Mouse (Mus musculus) gastrocnemius, adult 2 months (tissue): ENCODE results near the gene Itpr1. TPM values are rescaled to one million over a fixed set of nuclear protein-coding genes. Genes with fewer than 3 reads are reported as not detected.

ENCODE experiments used
- DNase-seq: peaks from one replicate; pipeline ENCODE4 v3.0.0; 2022
- H3K27ac ChIP-seq: fragments of 200-600 bp; 2 replicates; pipeline ENCODE4 v1.8.1; 2022; ENCODE audit warnings: mild to moderate bottlenecking
- H3K4me3 ChIP-seq: fragments of 200-600 bp; 2 replicates; pipeline ENCODE4 v1.8.1; 2022; ENCODE audit warnings: mild to moderate bottlenecking, moderate library complexity
- CTCF ChIP-seq: fragments of 200-600 bp; IDR thresholded peaks from 2 replicates; pipeline ENCODE4 v1.8.1; 2022; ENCODE audit warnings: antibody characterized with exemption, mild to moderate bottlenecking, moderate library complexity
- intact Hi-C: fragments of 180-260 bp; cut with DNase I; formaldehyde crosslinking; loops from one replicate; pipeline ENCODE4 v1.15.1; 2025
- total RNA-seq, 2 experiments: library from RNA; stranded (reverse); gene quantifications; 2 replicates each; pipeline ENCODE4 v1.2.3; 2021

The Itpr1 gene
- total RNA-seq, 2 experiments from 2014 or later, result 14.1 to 21.3 TPM

- H3K27ac ChIP-seq, result peak overlapping the region; percentile 85
These were observed 94.2 kb downstream of the Itpr1 start for GRCm38 (mm10) chr6:108306910-108307584.

DNA sequence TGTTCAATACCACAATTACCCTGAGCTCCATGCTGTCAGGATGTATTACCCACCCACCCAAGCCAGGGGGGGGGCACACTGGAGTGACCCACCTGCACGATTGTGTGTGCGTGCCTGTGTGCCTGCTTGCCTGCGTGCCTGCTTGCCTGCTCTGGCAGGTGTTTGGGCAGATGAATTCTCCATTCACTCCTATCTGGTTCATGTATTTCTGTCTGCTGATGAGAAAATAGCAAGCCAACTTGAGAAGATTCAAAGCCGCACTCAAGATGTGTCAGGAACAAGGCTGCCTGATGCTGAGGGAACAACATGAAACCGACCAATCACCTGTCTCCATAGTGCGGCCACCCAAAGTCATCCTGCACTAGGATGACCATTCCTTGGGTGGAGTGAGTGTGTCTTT lies 94.9 kb downstream of the Itpr1 start:
- no peak for TF ChIP-seq CTCF
- no peak for DNase-seq
- intact Hi-C loops, result loop anchor here (5.0 kb wide), 1 partner anchor 95 kb away; the partner anchor contains the start of gene Itpr1
- Histone ChIP-seq H3K27ac (peak overlapping the region; percentile 85), H3K4me3 (no peak overlapping the region)

More at GRCm38 (mm10) chr6:108306910-108307584, 94.2 kb downstream of the Itpr1 start:
- H3K4me3 ChIP-seq, result peak overlapping the region; percentile 73
- no peak for TF ChIP-seq CTCF
- DNase-seq, result no peak
- intact Hi-C loops, result loop anchor here (5.0 kb wide), 1 partner anchor 95 kb away; the partner anchor contains the start of gene Itpr1

GRCm38 (mm10) chr6:108309391-108310182 lies 96.7 kb downstream of the Itpr1 start:
- H3K4me3 ChIP-seq, result no peak overlapping the region
- intact Hi-C loops, result loop anchor here (5.0 kb wide), 1 partner anchor 97 kb away; the partner anchor contains the start of gene Itpr1
- H3K27ac ChIP-seq, result no peak overlapping the region
- no peak for DNase-seq
- TF ChIP-seq CTCF, result no peak

DNA sequence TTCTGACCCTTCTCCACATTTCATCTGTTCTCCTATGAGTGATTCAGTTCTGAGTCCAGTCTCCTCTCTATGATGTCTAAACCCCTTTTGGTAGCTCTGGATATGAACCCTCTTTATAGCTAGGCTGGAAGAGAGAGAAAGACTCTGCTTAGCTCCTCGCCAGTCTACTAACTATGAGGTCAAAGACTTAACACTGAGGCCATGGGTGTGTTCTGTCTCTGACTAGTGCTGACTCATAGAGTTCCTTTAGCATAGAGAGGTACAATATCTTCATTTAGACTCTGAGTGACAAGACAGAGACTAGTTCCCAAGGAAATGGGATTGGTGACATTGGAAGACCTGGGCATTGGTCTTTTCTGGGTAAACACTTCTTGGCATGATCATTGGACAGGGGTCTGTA lies 100.2 kb downstream of the Itpr1 start:
- no peak for DNase-seq
- H3K4me3 ChIP-seq, result no peak overlapping the region
- intact Hi-C loops, result no loop called here
- no peak for TF ChIP-seq CTCF
- no peak overlapping the region for H3K27ac ChIP-seq

GRCm38 (mm10) chr6:108313997-108314396 lies 101.1 kb downstream of the Itpr1 start:
- TF ChIP-seq CTCF, result no peak
- intact Hi-C loops, result no loop called here
- no peak for DNase-seq
- Histone ChIP-seq H3K4me3 (no peak overlapping the region), H3K27ac (no peak overlapping the region)

DNA sequence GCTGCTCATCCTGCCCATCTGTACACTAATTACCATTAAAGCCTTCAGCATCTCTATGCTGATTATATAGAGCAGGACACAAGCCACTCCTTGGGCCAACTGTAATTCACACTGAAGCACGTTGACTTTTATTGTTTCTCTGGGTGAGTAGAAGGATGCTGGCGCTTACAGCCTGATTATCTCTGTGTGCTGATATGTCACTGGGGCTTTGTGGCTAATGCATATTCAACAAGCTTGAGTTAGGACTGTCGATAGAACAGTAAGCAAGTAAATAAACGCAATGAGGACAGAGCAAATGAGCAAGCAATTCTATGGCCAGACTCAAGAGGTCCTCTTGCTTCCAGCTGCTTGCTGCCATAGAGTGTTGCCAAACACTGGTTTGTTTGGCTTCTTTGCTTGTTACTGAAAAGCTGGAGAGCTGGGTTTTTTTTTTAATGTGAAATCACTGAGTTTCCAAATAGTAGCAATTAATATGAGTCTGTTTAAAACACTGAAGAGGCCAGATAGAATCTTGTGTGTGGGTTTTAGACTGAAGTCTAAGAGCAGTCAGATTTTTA lies 103.5 kb downstream of the Itpr1 start:
- DNase-seq, result no peak
- no peak for TF ChIP-seq CTCF
- intact Hi-C loops, result no loop called here

DNA sequence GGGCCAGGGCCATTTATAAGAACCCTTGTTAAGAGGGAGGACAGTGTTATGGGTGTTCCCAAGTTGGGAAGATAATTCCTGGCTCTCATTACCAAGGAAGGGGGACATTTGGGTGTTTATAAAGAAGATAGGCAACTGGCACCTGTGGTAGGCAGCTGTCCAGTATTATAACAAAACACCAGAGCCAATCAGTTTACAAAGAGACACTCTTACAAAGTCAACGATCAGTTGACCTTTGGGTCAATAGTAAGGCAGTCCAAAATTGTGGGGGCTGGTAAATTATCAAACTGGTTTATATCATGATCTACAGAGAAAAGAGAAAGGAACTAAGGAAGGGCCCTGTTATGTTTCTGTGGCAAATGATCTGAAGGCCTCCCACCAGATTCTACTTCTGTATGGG lies 104.1 kb downstream of the Itpr1 start:
- DNase-seq, result no peak

More for the DNA sequence above, 103.5 kb downstream of the Itpr1 start:
- no peak overlapping the region for H3K27ac ChIP-seq
- no peak overlapping the region for H3K4me3 ChIP-seq

GRCm38 (mm10) chr6:108321653-108322052 lies 108.8 kb downstream of the Itpr1 start:
- no peak for TF ChIP-seq CTCF
- DNase-seq, result no peak
- H3K27ac ChIP-seq, result no peak overlapping the region
- intact Hi-C loops, result loop anchor here (10.0 kb wide), 1 partner anchor 253 kb away; no protein-coding TSS in a partner anchor
- H3K4me3 ChIP-seq, result no peak overlapping the region

More for the DNA sequence above, 104.1 kb downstream of the Itpr1 start:
- intact Hi-C loops, result no loop called here
- H3K4me3 ChIP-seq, result no peak overlapping the region
- no peak for TF ChIP-seq CTCF
- H3K27ac ChIP-seq, result no peak overlapping the region

DNA sequence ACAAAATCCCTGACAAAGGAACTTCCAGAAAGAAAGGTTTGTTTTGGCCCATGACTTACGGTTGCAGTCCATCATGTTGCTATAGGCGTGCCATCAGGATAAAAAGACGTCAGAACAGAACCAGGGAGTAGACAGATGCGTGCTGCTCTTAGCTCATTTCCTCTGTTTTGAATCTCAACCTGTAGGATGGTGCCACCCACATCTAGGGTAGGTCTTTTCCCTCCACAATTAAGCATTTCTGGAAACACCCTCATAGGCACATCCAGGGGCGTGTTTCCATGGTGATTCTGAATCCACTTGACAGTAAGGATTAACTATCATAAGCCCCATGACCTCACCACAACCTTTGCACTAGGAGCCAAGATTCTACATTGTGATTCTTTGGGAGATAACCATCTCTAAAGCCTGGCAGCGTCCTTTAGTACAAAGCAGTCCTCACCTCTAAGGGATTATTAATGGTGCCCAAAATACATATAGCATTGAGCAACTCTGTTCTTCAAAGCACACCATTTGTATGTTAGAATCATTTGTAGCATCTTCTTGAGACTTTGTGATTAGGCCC lies 111.6 kb downstream of the Itpr1 start:
- DNase-seq, result no peak
- no peak for TF ChIP-seq CTCF
- intact Hi-C loops, result loop anchor here (10.0 kb wide), 1 partner anchor 250 kb away; no protein-coding TSS in a partner anchor
- Histone ChIP-seq H3K27ac (no peak overlapping the region), H3K4me3 (no peak overlapping the region)

GRCm38 (mm10) chr6:108325400-108325799 lies 112.5 kb downstream of the Itpr1 start:
- no peak for DNase-seq
- TF ChIP-seq CTCF, result no peak
- H3K4me3 ChIP-seq, result no peak overlapping the region
- intact Hi-C loops, result loop anchor here (10.0 kb wide), 1 partner anchor 249 kb away; no protein-coding TSS in a partner anchor
- H3K27ac ChIP-seq, result no peak overlapping the region

GRCm38 (mm10) chr6:108325948-108326411 lies 113.1 kb downstream of the Itpr1 start:
- peak overlapping the region; percentile 66 for H3K27ac ChIP-seq
- no peak for TF ChIP-seq CTCF
- intact Hi-C loops, result loop anchor here (10.0 kb wide), 1 partner anchor 249 kb away; no protein-coding TSS in a partner anchor
- DNase-seq, result no peak
- H3K4me3 ChIP-seq, result no peak overlapping the region

DNA sequence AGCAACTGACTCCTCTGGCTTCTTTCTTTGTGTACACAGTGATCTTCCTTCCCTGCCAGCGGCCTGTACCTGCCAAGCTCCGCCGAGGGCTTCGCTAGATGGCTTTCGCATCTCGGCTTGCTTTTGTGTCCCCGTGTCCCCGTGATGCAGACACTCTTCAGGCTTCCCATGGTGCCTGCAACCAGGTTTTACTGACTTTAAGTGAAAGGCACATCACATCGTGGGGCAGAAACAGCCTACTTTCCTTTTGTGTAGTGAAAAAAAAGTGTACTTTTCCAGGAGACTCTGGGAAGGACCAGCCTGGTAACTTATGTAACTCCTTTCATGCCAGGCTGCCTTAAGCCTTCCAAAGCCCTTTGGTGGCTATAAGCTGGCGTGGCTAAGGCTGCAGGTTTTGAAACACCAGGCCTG lies 113.9 kb downstream of the Itpr1 start:
- intact Hi-C loops, result loop anchor here (10.0 kb wide), 1 partner anchor 248 kb away; no protein-coding TSS in a partner anchor
- peak; percentile 61 for DNase-seq

More for the DNA sequence above, 113.9 kb downstream of the Itpr1 start:
- H3K4me3 ChIP-seq, result peak overlapping the region; percentile 51
- H3K27ac ChIP-seq, result peak overlapping the region; percentile 66
- TF ChIP-seq CTCF, result no peak
